Mouse (Mus musculus) C2C12 (cell line): ENCODE results near the gene Spout1.

Source experiments
- CTCF ChIP-seq: IDR thresholded peaks from one replicate; pipeline ENCODE4 v1.5.1; 2011; ENCODE audit not compliant: control insufficient read depth, insufficient read depth, insufficient read length
- MAX ChIP-seq: IDR thresholded peaks from one replicate; pipeline ENCODE4 v1.6.1; 2011; ENCODE audit warnings: mild to moderate bottlenecking, control low read depth
- MYOD1 ChIP-seq: IDR thresholded peaks from one replicate; pipeline ENCODE4 v1.6.1; 2011; ENCODE audit warnings: low read depth; ENCODE audit not compliant: control insufficient read depth, insufficient read length
- MYOG ChIP-seq: IDR thresholded peaks from one replicate; pipeline ENCODE4 v1.6.1; 2011; ENCODE audit not compliant: control insufficient read depth, insufficient read length; ENCODE audit errors: extremely low read depth
- USF1 ChIP-seq: IDR thresholded peaks from one replicate; pipeline ENCODE4 v1.6.1; 2011; ENCODE audit warnings: low read depth, mild to moderate bottlenecking, control low read depth, moderate library complexity

GRCm38 (mm10) chr2:30194656-30195055, 16.4 kb upstream of the Spout1 start:
- no peak for TF ChIP-seq CTCF
- no peak for TF ChIP-seq MYOG
- no peak for TF ChIP-seq MYOD1
- no peak for TF ChIP-seq USF1
- no peak for TF ChIP-seq MAX
